ENCODE assay signal across 32 mouse cellular contexts in the genomic region with DNA sequence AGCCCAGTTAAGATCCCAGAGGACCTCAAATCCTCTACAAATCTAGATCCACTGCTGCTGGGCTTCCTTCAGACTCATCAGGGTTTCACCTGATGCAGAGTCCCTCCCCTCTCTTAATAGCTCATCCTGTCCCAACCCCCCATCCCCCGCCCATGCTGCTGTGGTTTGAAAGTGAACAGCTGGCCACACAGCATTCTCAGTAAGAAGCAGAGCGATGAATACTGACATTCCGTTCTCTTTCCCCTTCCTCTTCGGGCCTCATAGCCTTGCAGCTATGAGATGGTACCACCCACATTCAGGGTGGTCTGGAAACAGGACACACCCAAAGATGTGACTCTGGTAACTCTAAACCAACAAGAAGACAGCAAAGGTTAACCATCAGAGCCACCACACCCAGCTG. TPM values are rescaled to one million over a fixed set of nuclear protein-coding genes. Genes with fewer than 3 reads are reported as not detected.
A peak's percentile ranks its signal among the peaks of the same experiment; 100 is the strongest.
DNase-seq lines count a peak whose midpoint lies in the region; ATAC-seq and TF ChIP-seq lines count a peak whose summit lies in the region.
"Had no signal": no experiment of that assay in that cellular context is flagged by ENCODE, and none has a peak within 500 bp of the region (broad histone marks: within the 10 kb centered on the region; RNA-seq: fewer than 3 reads in every experiment).

No protein-coding gene starts in this region.

- H3K27me3 ChIP-seq in intestine, embryonic 15.5 days (replicated peaks): no peaks in the 10 kb centered on the region
- H3K27me3 ChIP-seq in intestine, embryonic 16.5 days (replicated peaks; ENCODE audit: control insufficient read depth, insufficient read depth, low read length): no peaks in the 10 kb centered on the region
- H3K27me3 ChIP-seq: embryonic facial prominence, embryonic 15.5 days; liver, embryonic 13.5 days; midbrain, embryonic 15.5 days; neural tube, embryonic 12.5 days had no signal

- H3K4me3 ChIP-seq in intestine, embryonic 15.5 days (replicated peaks): no peak overlapping the region
- no peak overlapping the region for H3K4me3 ChIP-seq in intestine, embryonic 16.5 days (ENCODE audit: low read length)
- no peak overlapping the region for H3K4me3 ChIP-seq in ES-E14 (ENCODE audit: insufficient read depth in 1 of 2, low read depth in 1 of 2, low read length in 2 of 2, poor library complexity in 1 of 2, severe bottlenecking in 1 of 2)
- H3K4me3 ChIP-seq: embryonic facial prominence, embryonic 15.5 days; liver, embryonic 13.5 days; megakaryocyte, embryonic 14.5 days; midbrain, embryonic 15.5 days; neural tube, embryonic 12.5 days had no signal

- no peak overlapping the region for H3K4me2 ChIP-seq in intestine, embryonic 15.5 days (replicated peaks)
- H3K4me2 ChIP-seq in intestine, embryonic 16.5 days (ENCODE audit: low read depth, low read length): no peak overlapping the region
- H3K4me2 ChIP-seq: embryonic facial prominence, embryonic 15.5 days; heart, embryonic 11.5 days; liver, embryonic 13.5 days; midbrain, embryonic 15.5 days; neural tube, embryonic 12.5 days had no signal

- WGBS in intestine, embryonic 15.5 days: 14% methylated on average over 4 of the region's 4 CpGs
- 22% methylated on average over 4 of the region's 4 CpGs for WGBS in intestine, embryonic 16.5 days

- no peak overlapping the region for H3K9ac ChIP-seq in intestine, embryonic 15.5 days
- H3K9ac ChIP-seq in intestine, embryonic 16.5 days (ENCODE audit: low read depth, low read length): no peak overlapping the region
- no peak overlapping the region for H3K9ac ChIP-seq in ES-E14 (ENCODE audit: insufficient read depth, low read depth, low read length, poor library complexity, severe bottlenecking)
- H3K9ac ChIP-seq: embryonic facial prominence, embryonic 15.5 days; liver, embryonic 13.5 days; midbrain, embryonic 15.5 days; neural tube, embryonic 12.5 days had no signal

- ATAC-seq in intestine, embryonic 15.5 days: 0 out of 2 replicates have a peak, but pooled peaks have one; percentile 25
- ATAC-seq in intestine, embryonic 16.5 days: no peak
- no peak for ATAC-seq in megakaryocyte-erythroid progenitor cell, adult 5-6 weeks (replicated peaks; ENCODE audit: low FRiP score, low TSS enrichment, poor library complexity, severe bottlenecking)
- ATAC-seq: forebrain, embryonic 14.5 days; hindbrain, embryonic 16.5 days; midbrain, embryonic 15.5 days had no signal

- H3K36me3 ChIP-seq in intestine, embryonic 15.5 days: no peaks in the 10 kb centered on the region
- no peaks in the 10 kb centered on the region for H3K36me3 ChIP-seq in intestine, embryonic 16.5 days (ENCODE audit: control insufficient read depth, insufficient read depth, low read length)
- H3K36me3 ChIP-seq in ES-E14 (ENCODE audit: control insufficient read depth, insufficient read depth, low read length, poor library complexity, severe bottlenecking): no peaks in the 10 kb centered on the region
- H3K36me3 ChIP-seq: embryonic facial prominence, embryonic 15.5 days; liver, embryonic 13.5 days; midbrain, embryonic 15.5 days; neural tube, embryonic 12.5 days had no signal

- DNase-seq in kidney, postnatal 4 days: peak; percentile 27 to 54
- no peak for DNase-seq in kidney, postnatal 14 days
- DNase-seq in ES-E14 (ENCODE audit: low read depth, low spot score): peak; percentile 82
- peak; percentile 44 for DNase-seq in mesoderm, embryonic 11.5 days (ENCODE audit: low read depth, low spot score)
- DNase-seq: adrenal gland, adult 2 months; cerebellum, adult 11-12 months; cerebellum, postnatal 10 days; gastrocnemius, postnatal 10 days; kidney, postnatal 25 days; layer of hippocampus, adult 9-11 months; liver, embryonic 13.5 days; lung, adult 2 months; retina, postnatal 1 day; right cerebral cortex, postnatal 25 days; spleen, adult 18-20 months; thymus, postnatal 14 days had no signal

- H3K9me3 ChIP-seq in intestine, embryonic 15.5 days: no peaks in the 10 kb centered on the region
- H3K9me3 ChIP-seq in intestine, embryonic 16.5 days (ENCODE audit: control insufficient read depth, low read length): no peaks in the 10 kb centered on the region
- no peaks in the 10 kb centered on the region for H3K9me3 ChIP-seq in ES-E14 (ENCODE audit: control insufficient read depth, insufficient read depth, low read depth, low read length)
- H3K9me3 ChIP-seq: embryonic facial prominence, embryonic 15.5 days; liver, embryonic 13.5 days; megakaryocyte, embryonic 14.5 days; midbrain, embryonic 15.5 days; neural tube, embryonic 12.5 days had no signal

- no peak overlapping the region for H3K27ac ChIP-seq in intestine, embryonic 15.5 days
- H3K27ac ChIP-seq in intestine, embryonic 16.5 days (ENCODE audit: low read length): no peak overlapping the region
- no peak overlapping the region for H3K27ac ChIP-seq in ES-E14 (ENCODE audit: insufficient read depth, low read depth, low read length, poor library complexity, severe bottlenecking)
- H3K27ac ChIP-seq: embryonic facial prominence, embryonic 15.5 days; liver, embryonic 13.5 days; midbrain, embryonic 15.5 days; neural tube, embryonic 12.5 days had no signal

- in situ Hi-C loops in ES-E14 (cut with MboI; ENCODE audit: low sequenced_read_pairs in 2 of 2, unreplicated experiment in 2 of 2): no loop called here

- H3K4me1 ChIP-seq in intestine, embryonic 15.5 days (replicated peaks): peaks cover 7% of the 10 kb centered on the region; the same call in 1 of the 2 replicates
- H3K4me1 ChIP-seq in intestine, embryonic 16.5 days (ENCODE audit: control insufficient read depth, insufficient read depth, low read length): 0 out of 2 replicates have a peak, but pooled peaks cover 5% of the 10 kb centered on the region
- H3K4me1 ChIP-seq in ES-E14 (ENCODE audit: control insufficient read depth in 2 of 2, insufficient read depth in 2 of 2, low read length in 2 of 2, poor library complexity in 1 of 2): peaks cover 5 to 8% of the 10 kb centered on the region in 2 experiments; a peak in 3 of 4 replicates
- H3K4me1 ChIP-seq: liver, embryonic 13.5 days; megakaryocyte, embryonic 14.5 days; midbrain, embryonic 15.5 days; neural tube, embryonic 12.5 days had no signal

TF ChIP-seq in ES-E14, 5 proteins besides CTCF, POLR2A, EP300 and RAD21:
- TF ChIP-seq HCFC1 (IDR thresholded peaks at IDR 0.05; ENCODE audit: borderline replicate concordance, insufficient read depth, low read length): no peak
- peak; percentile 18; the same call in 1 of the 2 replicates for TF ChIP-seq CHD2 (IDR thresholded peaks at IDR 0.05; ENCODE audit: low read depth, low read length)
TF ChIP-seq in ES-E14: peak in this region for 1.

RNA-seq across cellular contexts. Expression of a gene that starts 25.1 kb away (rescaled TPM):
- polyA plus RNA-seq in intestine, embryonic 15.5 days (2015; fragmentation: Nextera tagmentation; extraction: Ambion mirVana): 0.18 TPM in 1 of 2 replicates, not detected in the other
- polyA plus RNA-seq in intestine, embryonic 16.5 days (2015; fragmentation: Nextera tagmentation; extraction: Ambion mirVana): 0.13 TPM in 1 of 2 replicates, not detected in the other
- not detected in 2 replicates for total RNA-seq in ES-E14 (2012; rRNA removed)
- not detected in 2 replicates for total RNA-seq in megakaryocyte-erythroid progenitor cell, adult 5-6 weeks (2014; fragmentation: Nextera tagmentation)
- total RNA-seq in megakaryocyte-erythroid progenitor cell, adult 5-6 weeks (2017): not detected in 2 replicates
- total RNA-seq: adrenal gland, adult 2 months; gastrocnemius, postnatal 10 days; hematopoietic stem cell, adult 5-6 weeks; left cerebral cortex, adult 18-20 months; left cerebral cortex, postnatal 25 days had no signal
- polyA plus RNA-seq: adrenal gland, adult 2 months; cortical plate, adult 2 months; embryonic facial prominence, embryonic 15.5 days; forebrain, embryonic 14.5 days; heart, embryonic 11.5 days; heart, postnatal 0 days; hindbrain, embryonic 16.5 days; limb, embryonic 14.5 days; liver, embryonic 13.5 days; lung, adult 2 months; midbrain, embryonic 15.5 days; neural tube, embryonic 12.5 days had no signal
